Mouse (Mus musculus) heart, postnatal 0 days (tissue): ENCODE data around the gene Olfr43. TPM values are rescaled to one million over a fixed set of nuclear protein-coding genes. Genes with fewer than 3 reads are reported as not detected.

Experiments
- ATAC-seq: fragments of 200-750 bp; cut with Nextera tagmentation; 2 replicates; pipeline ENCODE4 v1.8.0; 2017; ENCODE audit warnings: low read depth, moderate number of reproducible peaks, moderate library complexity; ENCODE audit not compliant: insufficient read depth
- DNase-seq: peaks from one replicate; pipeline ENCODE4 v3.0.0-alpha.2; 2016; ENCODE audit warnings: low spot score
- H3K27ac ChIP-seq: fragments of 300-500 bp; sonication (generic); 2 replicates; pipeline ENCODE4 v1.5.1; 2014; ENCODE audit warnings: low read depth, mild to moderate bottlenecking
- H3K27me3 ChIP-seq: fragments of 300-500 bp; sonication (generic); 2 replicates; pipeline ENCODE4 v1.6.1; 2014; ENCODE audit warnings: low read length, mixed read lengths; ENCODE audit not compliant: control insufficient read depth, insufficient read depth
- H3K36me3 ChIP-seq: fragments of 300-500 bp; sonication (generic); replicated peaks from 2 replicates; pipeline ENCODE4 v1.6.1; 2014; ENCODE audit warnings: low read length, mixed read lengths; ENCODE audit not compliant: control insufficient read depth, insufficient read depth
- H3K4me1 ChIP-seq: fragments of 300-500 bp; sonication (generic); 2 replicates; pipeline ENCODE4 v1.6.1; 2014; ENCODE audit warnings: antibody characterized with exemption; ENCODE audit not compliant: control insufficient read depth, insufficient read depth
- H3K4me2 ChIP-seq: fragments of 300-500 bp; sonication (generic); 2 replicates; pipeline ENCODE4 v1.6.1; 2014; ENCODE audit warnings: low read depth, mild to moderate bottlenecking, low read length, moderate library complexity
- H3K4me3 ChIP-seq: fragments of 300-500 bp; sonication (generic); 2 replicates; pipeline ENCODE4 v1.5.1; 2014; ENCODE audit warnings: low read depth, low read length
- H3K9ac ChIP-seq: fragments of 300-500 bp; sonication (generic); replicated peaks from 2 replicates; pipeline ENCODE4 v1.6.1; 2014; ENCODE audit warnings: low read depth, low read length, mixed read lengths
- H3K9me3 ChIP-seq: fragments of 300-500 bp; sonication (generic); replicated peaks from 2 replicates; pipeline ENCODE4 v1.6.1; 2016; ENCODE audit warnings: low read length; ENCODE audit not compliant: control insufficient read depth
- CTCF ChIP-seq: IDR thresholded peaks from 2 replicates; pipeline ENCODE4 v1.5.1; 2016; ENCODE audit warnings: antibody characterized with exemption, control low read depth, low read depth
- EP300 ChIP-seq: IDR thresholded peaks from 2 replicates; pipeline ENCODE4 v1.6.1; 2016; ENCODE audit warnings: antibody characterized with exemption, low read depth
- WGBS: fragments of 180-500 bp; shearing (Covaris S2); extraction: QIAGEN DNeasy Blood & Tissue Kit; methylation state at CpG from one replicate; pipeline ENCODE4 v1.1.7; 2014; 5-methylcytosine and 5-hydroxymethylcytosine counted together
- polyA plus RNA-seq: library from polyadenylated mRNA; unstranded; fragments of >200 nt; fragmentation: Nextera tagmentation; extraction: Ambion mirVana; gene quantifications from 2 replicates; pipeline ENCODE4 v1.2.1, GENCODE M21; 2015
- total RNA-seq: library from RNA; depleted of rRNA; stranded (reverse); fragments of >200 nt; gene quantifications from 2 replicates; pipeline ENCODE4 v1.2.3, GENCODE M21; 2014; ENCODE audit warnings: low replicate concordance; rRNA removed

The Olfr43 gene
- total RNA-seq (not detected in 2 replicates), polyA plus RNA-seq (not detected in 2 replicates)

- Histone ChIP-seq H3K36me3 (no peaks in the 10 kb centered on the region), H3K9ac (no peak within 1 kb of the TSS), H3K4me1 (no peaks in the 10 kb centered on the region), H3K4me3 (no peak within 1 kb of the TSS), H3K27ac (no peak within 1 kb of the TSS), H3K4me2 (no peak within 1 kb of the TSS), H3K27me3 (no peaks in the 10 kb centered on the region), H3K9me3 (no peaks in the 10 kb centered on the region)
- WGBS = 11% methylated on average over 1 of the region's 1 CpGs
- no peak for DNase-seq
- ATAC-seq = no peak
- TF ChIP-seq CTCF (no peak), EP300 (no peak)
Observed at GRCm38 (mm10) chr11:74211279-74211678, at the start of gene Olfr43. TSS of gene Olfr43 (minus strand) at chr11:74211379.

GRCm38 (mm10) chr11:74259508-74259907, 48.3 kb upstream of the Olfr43 start, which contains the start of gene Olfr406:
TSS of gene Olfr406 (plus strand) at chr11:74259808.
- WGBS = 32% methylated on average over 2 of the region's 2 CpGs
- TF ChIP-seq EP300 (no peak), CTCF (no peak)

GRCm38 (mm10) chr11:74241201-74241600, 30.0 kb upstream of the Olfr43 start:
- H3K4me2 ChIP-seq = no peak overlapping the region
- no peak overlapping the region for H3K9ac ChIP-seq
- WGBS = 74% methylated on average over 3 of the region's 3 CpGs
- H3K4me1 ChIP-seq = no peaks in the 10 kb centered on the region
- DNase-seq (no peak), ATAC-seq (no peak)
- 0 out of 2 replicates have a peak, but pooled peaks cover 3% of the 10 kb centered on the region for H3K9me3 ChIP-seq
- H3K4me3 ChIP-seq = no peak overlapping the region
- no peak for TF ChIP-seq EP300
- no peak for TF ChIP-seq CTCF
- H3K36me3 ChIP-seq = no peaks in the 10 kb centered on the region
- H3K27ac ChIP-seq = no peak overlapping the region
- no peaks in the 10 kb centered on the region for H3K27me3 ChIP-seq

More at GRCm38 (mm10) chr11:74259508-74259907, 48.3 kb upstream of the Olfr43 start, which contains the start of gene Olfr406:
- Histone ChIP-seq H3K9ac (no peak within 1 kb of the TSS), H3K36me3 (no peaks in the 10 kb centered on the region), H3K4me1 (no peaks in the 10 kb centered on the region), H3K4me2 (no peak within 1 kb of the TSS), H3K9me3 (no peaks in the 10 kb centered on the region), H3K27me3 (no peaks in the 10 kb centered on the region), H3K27ac (no peak within 1 kb of the TSS), H3K4me3 (no peak within 1 kb of the TSS)
- no peak for DNase-seq
- ATAC-seq = no peak

GRCm38 (mm10) chr11:74185949-74186348, 25.2 kb downstream of the Olfr43 start, which contains the start of gene Olfr403:
TSS of gene Olfr403 (plus strand) at chr11:74186249.
- H3K4me2 ChIP-seq = no peak within 1 kb of the TSS
- no peak within 1 kb of the TSS for H3K4me3 ChIP-seq
- no peaks in the 10 kb centered on the region for H3K36me3 ChIP-seq
- H3K9me3 ChIP-seq = 0 out of 2 replicates have a peak, but pooled peaks cover 4% of the 10 kb centered on the region
- TF ChIP-seq EP300 (no peak), CTCF (no peak)
- H3K4me1 ChIP-seq = no peaks in the 10 kb centered on the region
- ATAC-seq (no peak), DNase-seq (no peak)
- H3K9ac ChIP-seq = no peak within 1 kb of the TSS
- H3K27ac ChIP-seq = no peak within 1 kb of the TSS
- H3K27me3 ChIP-seq = no peaks in the 10 kb centered on the region

- DNase-seq (no peak), ATAC-seq (no peak)
- no peak overlapping the region for H3K27ac ChIP-seq
- H3K9me3 ChIP-seq = peaks cover 4% of the 10 kb centered on the region; the same call in 1 of the 2 replicates
- H3K4me2 ChIP-seq = no peak overlapping the region
- WGBS = 68% methylated on average over 4 of the region's 4 CpGs
- no peak overlapping the region for H3K9ac ChIP-seq
- H3K36me3 ChIP-seq = no peaks in the 10 kb centered on the region
- no peak overlapping the region for H3K4me3 ChIP-seq
- TF ChIP-seq EP300 (no peak), CTCF (no peak)
- no peaks in the 10 kb centered on the region for H3K4me1 ChIP-seq
- H3K27me3 ChIP-seq = no peaks in the 10 kb centered on the region
Observed at GRCm38 (mm10) chr11:74183745-74184144, 27.4 kb downstream of the Olfr43 start.

GRCm38 (mm10) chr11:74183168-74183567, 28.0 kb downstream of the Olfr43 start:
- WGBS = 70% methylated on average over 4 of the region's 4 CpGs
- ATAC-seq = no peak
- H3K27me3 ChIP-seq = no peaks in the 10 kb centered on the region
- H3K4me2 ChIP-seq = no peak overlapping the region
- DNase-seq = no peak
- TF ChIP-seq CTCF (no peak), EP300 (no peak)
- no peaks in the 10 kb centered on the region for H3K36me3 ChIP-seq
- no peak overlapping the region for H3K9ac ChIP-seq
- H3K4me3 ChIP-seq = no peak overlapping the region
- peaks cover 4% of the 10 kb centered on the region; the same call in 1 of the 2 replicates for H3K9me3 ChIP-seq
- H3K4me1 ChIP-seq = no peaks in the 10 kb centered on the region
- H3K27ac ChIP-seq = no peak overlapping the region
